Mouse (Mus musculus): Measurements from ENCODE around the gene Mef2b. TPM values are rescaled to one million over a fixed set of nuclear protein-coding genes. Genes with fewer than 3 reads are reported as not detected.

Mef2b gene
- polyA plus RNA-seq, 1 experiment from 2014 or later = 0.10 TPM

- H3K27me3 ChIP-seq (ENCODE audit: control insufficient read depth, insufficient read depth, low read length) = no peaks in the 10 kb centered on the region; the same call in 1 of the 2 replicates
- 2% methylated on average over 21 of the region's 21 CpGs for whole genome bisulfite sequencing
- peak overlapping the region; percentile 53 for H3K4me2 ChIP-seq (replicated peaks; ENCODE audit: low read depth)
- peak overlapping the region; percentile 23; the same call in 1 of the 2 replicates for H3K9ac ChIP-seq (ENCODE audit: low read length)
- H3K27ac ChIP-seq (replicated peaks) = no peak overlapping the region
- H3K36me3 ChIP-seq (ENCODE audit: control insufficient read depth, insufficient read depth, low read length) = no peaks in the 10 kb centered on the region
- no peaks in the 10 kb centered on the region for H3K9me3 ChIP-seq (ENCODE audit: control insufficient read depth, low read length)
- no peaks in the 10 kb centered on the region for H3K4me1 ChIP-seq (replicated peaks; ENCODE audit: control insufficient read depth, insufficient read depth)
- peak; percentile 75 for DNase-seq (ENCODE audit: low spot score)
- peak overlapping the region; percentile 13 for H3K4me3 ChIP-seq (ENCODE audit: low read depth, low read length)
- TF ChIP-seq EP300 (optimal IDR thresholded peaks at IDR 0.05) (no peak), CTCF (IDR thresholded peaks at IDR 0.05; ENCODE audit: low read depth) (peak; percentile 97)
- ATAC-seq (ENCODE audit: low FRiP score, low TSS enrichment) = peak; percentile 82
Observed at GRCm38 (mm10) chr8:70166504-70167110, 27.1 kb downstream of the Mef2b start.

GRCm38 (mm10) chr8:70170116-70170515, 30.6 kb downstream of the Mef2b start:
- no peaks in the 10 kb centered on the region; the same call in 1 of the 2 replicates for H3K27me3 ChIP-seq (ENCODE audit: control insufficient read depth, insufficient read depth, low read length)
- no peak for ATAC-seq (ENCODE audit: low FRiP score, low TSS enrichment)
- TF ChIP-seq EP300 (optimal IDR thresholded peaks at IDR 0.05) = no peak
- no peak for TF ChIP-seq CTCF (IDR thresholded peaks at IDR 0.05; ENCODE audit: low read depth)
- no peak overlapping the region for H3K4me3 ChIP-seq (ENCODE audit: low read depth, low read length)
- 74% methylated on average over 3 of the region's 3 CpGs for WGBS
- no peaks in the 10 kb centered on the region for H3K36me3 ChIP-seq (ENCODE audit: control insufficient read depth, insufficient read depth, low read length)
- no peak overlapping the region for H3K9ac ChIP-seq (ENCODE audit: low read length)
- H3K27ac ChIP-seq (replicated peaks) = no peak overlapping the region
- H3K4me1 ChIP-seq (replicated peaks; ENCODE audit: control insufficient read depth, insufficient read depth) = no peaks in the 10 kb centered on the region
- no peaks in the 10 kb centered on the region for H3K9me3 ChIP-seq (ENCODE audit: control insufficient read depth, low read length)
- H3K4me2 ChIP-seq (replicated peaks; ENCODE audit: low read depth) = no peak overlapping the region
- no peak for DNase-seq (ENCODE audit: low spot score)

GRCm38 (mm10) chr8:70170748-70171147, 31.2 kb downstream of the Mef2b start:
- no peak overlapping the region for H3K27ac ChIP-seq (replicated peaks)
- DNase-seq (ENCODE audit: low spot score) (no peak), ATAC-seq (ENCODE audit: low FRiP score, low TSS enrichment) (no peak)
- H3K4me1 ChIP-seq (replicated peaks; ENCODE audit: control insufficient read depth, insufficient read depth) = no peaks in the 10 kb centered on the region
- H3K9ac ChIP-seq (ENCODE audit: low read length) = no peak overlapping the region
- H3K9me3 ChIP-seq (ENCODE audit: control insufficient read depth, low read length) = no peaks in the 10 kb centered on the region
- TF ChIP-seq EP300 (optimal IDR thresholded peaks at IDR 0.05) = no peak
- no peak for TF ChIP-seq CTCF (IDR thresholded peaks at IDR 0.05; ENCODE audit: low read depth)
- H3K36me3 ChIP-seq (ENCODE audit: control insufficient read depth, insufficient read depth, low read length) = no peaks in the 10 kb centered on the region
- no peak overlapping the region for H3K4me2 ChIP-seq (replicated peaks; ENCODE audit: low read depth)
- WGBS = 77% methylated on average over 3 of the region's 3 CpGs
- no peak overlapping the region for H3K4me3 ChIP-seq (ENCODE audit: low read depth, low read length)
- no peaks in the 10 kb centered on the region; the same call in 1 of the 2 replicates for H3K27me3 ChIP-seq (ENCODE audit: control insufficient read depth, insufficient read depth, low read length)

- no peak overlapping the region for H3K27ac ChIP-seq (replicated peaks)
- no peak overlapping the region for H3K4me2 ChIP-seq (replicated peaks; ENCODE audit: low read depth)
- no peak overlapping the region for H3K4me3 ChIP-seq (ENCODE audit: low read depth, low read length)
- H3K9ac ChIP-seq (ENCODE audit: low read length) = no peak overlapping the region
- no peaks in the 10 kb centered on the region for H3K36me3 ChIP-seq (ENCODE audit: control insufficient read depth, insufficient read depth, low read length)
- no peaks in the 10 kb centered on the region for H3K27me3 ChIP-seq (ENCODE audit: control insufficient read depth, insufficient read depth, low read length)
- ATAC-seq (ENCODE audit: low FRiP score, low TSS enrichment) = no peak
- 79% methylated on average over 7 of the region's 7 CpGs for WGBS
- TF ChIP-seq EP300 (optimal IDR thresholded peaks at IDR 0.05) (no peak), CTCF (IDR thresholded peaks at IDR 0.05; ENCODE audit: low read depth) (no peak)
- no peaks in the 10 kb centered on the region for H3K9me3 ChIP-seq (ENCODE audit: control insufficient read depth, low read length)
- DNase-seq (ENCODE audit: low spot score) = no peak
- H3K4me1 ChIP-seq (replicated peaks; ENCODE audit: control insufficient read depth, insufficient read depth) = no peaks in the 10 kb centered on the region
Observed at GRCm38 (mm10) chr8:70171240-70171639, 31.7 kb downstream of the Mef2b start.

GRCm38 (mm10) chr8:70172043-70172681, 32.7 kb downstream of the Mef2b start, which contains the start of gene Tmem161a:
Gene Tmem161a (plus strand): TSS chr8:70172356.
- 2% methylated on average over 27 of the region's 27 CpGs for WGBS
- Histone ChIP-seq H3K4me2 (replicated peaks; ENCODE audit: low read depth) (peak within 1 kb of the TSS; percentile 69), H3K36me3 (ENCODE audit: control insufficient read depth, insufficient read depth, low read length) (0 out of 2 replicates have a peak, but pooled peaks cover under 1% of the 10 kb centered on the region), H3K9ac (ENCODE audit: low read length) (peak within 1 kb of the TSS; percentile 71), H3K27ac (replicated peaks) (peak within 1 kb of the TSS; percentile 67; the same call in 1 of the 2 replicates), H3K9me3 (ENCODE audit: control insufficient read depth, low read length) (no peaks in the 10 kb centered on the region), H3K4me3 (ENCODE audit: low read depth, low read length) (peak within 1 kb of the TSS; percentile 66), H3K27me3 (ENCODE audit: control insufficient read depth, insufficient read depth, low read length) (no peaks in the 10 kb centered on the region), H3K4me1 (replicated peaks; ENCODE audit: control insufficient read depth, insufficient read depth) (no peaks in the 10 kb centered on the region)
- ATAC-seq (ENCODE audit: low FRiP score, low TSS enrichment) = peak; percentile 96
- TF ChIP-seq EP300 (optimal IDR thresholded peaks at IDR 0.05) (no peak), CTCF (IDR thresholded peaks at IDR 0.05; ENCODE audit: low read depth) (no peak)
- DNase-seq (ENCODE audit: low spot score) = peak; percentile 92

- no peak for TF ChIP-seq EP300 (optimal IDR thresholded peaks at IDR 0.05)
- TF ChIP-seq CTCF (IDR thresholded peaks at IDR 0.05; ENCODE audit: low read depth) = no peak
- DNase-seq (ENCODE audit: low spot score) (no peak), ATAC-seq (ENCODE audit: low FRiP score, low TSS enrichment) (no peak)
- H3K4me3 ChIP-seq (ENCODE audit: low read depth, low read length) = no peak overlapping the region
- H3K27ac ChIP-seq (replicated peaks) = no peak overlapping the region
- 70% methylated on average over 5 of the region's 5 CpGs for WGBS
- H3K36me3 ChIP-seq (ENCODE audit: control insufficient read depth, insufficient read depth, low read length) = peaks cover 6% of the 10 kb centered on the region; the same call in 1 of the 2 replicates
- H3K4me1 ChIP-seq (replicated peaks; ENCODE audit: control insufficient read depth, insufficient read depth) = no peaks in the 10 kb centered on the region
- H3K9ac ChIP-seq (ENCODE audit: low read length) = no peak overlapping the region
- H3K9me3 ChIP-seq (ENCODE audit: control insufficient read depth, low read length) = no peaks in the 10 kb centered on the region
- no peak overlapping the region for H3K4me2 ChIP-seq (replicated peaks; ENCODE audit: low read depth)
- H3K27me3 ChIP-seq (ENCODE audit: control insufficient read depth, insufficient read depth, low read length) = no peaks in the 10 kb centered on the region
Observed at GRCm38 (mm10) chr8:70173320-70173719, 33.8 kb downstream of the Mef2b start.

All from stomach, postnatal 0 days (tissue).